Mouse (Mus musculus) naive thymus-derived CD4-positive, alpha-beta T cell, adult 2 months (primary cell): Measurements from ENCODE around the gene Gm3138.
"Not testable (repeated sequence)": the region's sequence is repeated elsewhere in the genome, so short reads cannot be mapped to it uniquely, and the experiment has no call there.

Source experiments
- DNase-seq: peaks from one replicate; pipeline ENCODE4 v3.0.0-alpha.2; 2011; ENCODE audit warnings: low read depth

Gene Gm3138

DNA sequence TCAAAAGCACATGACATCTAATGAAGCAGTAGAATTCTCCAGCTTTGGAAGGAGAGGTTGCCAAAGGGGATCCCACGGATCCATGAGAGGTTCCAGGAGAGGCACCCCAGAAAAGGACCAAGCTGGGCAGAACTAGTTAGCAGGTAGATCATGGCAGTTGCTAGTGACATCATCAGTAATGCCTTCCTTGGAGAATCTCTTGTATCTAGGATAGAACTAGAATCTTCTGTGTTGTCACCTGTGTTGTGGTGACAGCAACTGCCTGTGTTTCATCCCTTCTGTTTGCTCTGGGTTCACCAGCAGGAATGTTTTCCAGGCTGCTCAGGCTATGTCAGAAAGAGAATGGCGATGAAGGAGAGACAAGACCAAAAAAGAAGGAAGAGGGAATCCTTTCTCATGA is at the start of gene Gm3138:
TSS of gene Gm3138 (plus strand) at position 301 of the 400 bp plus-strand sequence.
- not testable (repeated sequence) for DNase-seq

GRCm38 (mm10) chr14:4269238-4269950 is 20.0 kb downstream of the Gm3138 start:
- DNase-seq, result not testable (repeated sequence)

DNA sequence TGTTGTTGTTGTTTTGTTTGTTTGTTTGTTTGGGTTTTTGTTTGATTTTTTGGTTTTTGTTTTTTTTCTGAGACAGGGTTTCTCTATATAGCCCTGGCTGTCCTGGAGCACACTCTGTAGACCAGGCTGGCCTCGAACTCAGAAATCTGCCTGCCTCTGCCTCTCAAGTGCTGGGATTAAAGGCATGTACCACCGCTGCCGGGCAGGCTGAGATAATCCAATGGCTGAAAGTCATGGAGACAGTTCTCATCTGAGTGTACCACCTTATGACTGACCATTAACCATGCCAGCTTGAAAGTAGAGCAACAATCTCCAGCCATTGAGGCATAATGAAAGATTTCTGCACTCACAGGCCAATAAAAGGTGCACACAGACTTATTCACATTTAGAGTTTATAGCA is 30.4 kb downstream of the Gm3138 start:
- DNase-seq, result not testable (repeated sequence)
